Mouse (Mus musculus) lung, embryonic 14.5 days (tissue): ENCODE measurements at regions not wholly inside any gene's neighbourhood (a gene's known extent, or its start where the extent isn't known, plus 50 kb on each side); places are given as distances from the start of the nearest gene placed in this dataset.

Source experiments
- ATAC-seq: fragments of 200-750 bp; cut with Nextera tagmentation; 2 replicates; pipeline ENCODE4 v1.8.0; 2017; ENCODE audit warnings: mild to moderate bottlenecking, moderate TSS enrichment, moderate library complexity; ENCODE audit not compliant: insufficient read depth
- DNase-seq: peaks from one replicate; pipeline ENCODE4 v3.0.0-alpha.2; 2015
- H3K27ac ChIP-seq: fragments of 300-500 bp; sonication (generic); 2 replicates; pipeline ENCODE4 v1.5.1; 2014; ENCODE audit warnings: low read depth, mild to moderate bottlenecking, moderate library complexity
- H3K27me3 ChIP-seq: fragments of 300-500 bp; sonication (generic); 2 replicates; pipeline ENCODE4 v1.6.1; 2014; ENCODE audit warnings: low read length, control low read depth; ENCODE audit not compliant: insufficient read depth
- H3K36me3 ChIP-seq: fragments of 300-500 bp; sonication (generic); 2 replicates; pipeline ENCODE4 v1.6.1; 2014; ENCODE audit warnings: control low read depth; ENCODE audit not compliant: insufficient read depth
- H3K4me1 ChIP-seq: fragments of 300-500 bp; sonication (generic); 2 replicates; pipeline ENCODE4 v1.6.1; 2014; ENCODE audit warnings: antibody characterized with exemption, control low read depth; ENCODE audit not compliant: insufficient read depth
- H3K4me2 ChIP-seq: fragments of 300-500 bp; sonication (generic); 2 replicates; pipeline ENCODE4 v1.6.1; 2014; ENCODE audit warnings: mild to moderate bottlenecking
- H3K4me3 ChIP-seq: fragments of 300-500 bp; sonication (generic); 2 replicates; pipeline ENCODE4 v1.5.1; 2014; ENCODE audit warnings: low read depth, low read length
- H3K9ac ChIP-seq: fragments of 300-500 bp; sonication (generic); 2 replicates; pipeline ENCODE4 v1.6.1; 2014
- H3K9me3 ChIP-seq: fragments of 300-500 bp; sonication (generic); 2 replicates; pipeline ENCODE4 v1.6.1; 2016; ENCODE audit warnings: low read depth, low read length, control low read depth
- CTCF ChIP-seq: IDR thresholded peaks from 2 replicates; pipeline ENCODE4 v1.5.1; 2016; ENCODE audit warnings: antibody characterized with exemption, low read depth
- WGBS: fragments of 180-500 bp; shearing (Covaris S2); extraction: QIAGEN DNeasy Blood & Tissue Kit; methylation state at CpG from one replicate; pipeline ENCODE4 v1.1.7; 2014; 5-methylcytosine and 5-hydroxymethylcytosine counted together

DNA sequence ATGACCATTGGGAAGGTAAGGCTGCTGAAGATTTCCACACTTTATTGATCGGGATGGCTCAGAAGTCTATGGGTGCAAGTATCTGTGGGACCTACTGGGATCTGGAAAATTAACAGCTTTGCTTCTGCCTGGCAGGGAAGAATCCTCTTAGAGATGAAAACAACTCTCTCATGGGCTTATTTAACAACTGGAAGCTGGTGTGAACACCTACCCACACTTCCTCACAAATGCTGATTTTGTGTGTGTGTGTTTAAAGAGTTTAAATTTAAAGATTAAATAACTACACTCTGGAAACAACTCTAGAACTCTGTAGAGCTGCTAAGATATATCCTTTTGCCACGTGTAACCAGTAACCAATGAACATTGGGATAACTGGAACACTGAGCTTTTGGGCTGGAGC lies 172.5 kb upstream of the Clnk start:
- no peaks in the 10 kb centered on the region for H3K9me3 ChIP-seq
- no peaks in the 10 kb centered on the region for H3K27me3 ChIP-seq
- no peak overlapping the region for H3K27ac ChIP-seq
- no peak for TF ChIP-seq CTCF
- no peak overlapping the region for H3K9ac ChIP-seq
- no peaks in the 10 kb centered on the region for H3K36me3 ChIP-seq
- ATAC-seq (no peak), DNase-seq (no peak)
- H3K4me3 ChIP-seq: no peak overlapping the region
- H3K4me2 ChIP-seq: no peak overlapping the region
- WGBS: 56% methylated on average over 2 of the region's 2 CpGs
- no peaks in the 10 kb centered on the region for H3K4me1 ChIP-seq

DNA sequence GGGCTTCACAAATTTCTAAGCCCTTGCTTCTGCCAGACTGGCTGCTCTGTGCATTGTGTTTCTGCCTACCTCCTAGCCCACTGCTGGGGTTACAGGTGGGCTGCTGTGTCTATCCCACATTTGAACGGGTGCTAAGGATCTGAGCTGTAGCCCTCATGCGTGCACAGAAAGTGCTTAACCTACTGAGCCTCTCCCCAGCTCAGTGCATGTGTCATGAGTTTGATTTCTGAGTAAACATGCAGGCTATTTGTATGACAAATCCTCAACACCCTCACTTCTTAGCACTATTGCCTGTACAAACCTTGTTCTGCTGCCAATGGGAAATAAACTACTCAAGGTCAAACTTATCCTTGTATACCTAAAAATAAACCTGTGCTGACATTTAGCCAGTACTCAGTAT lies 163.9 kb upstream of the Clnk start:
- no peak overlapping the region for H3K4me2 ChIP-seq
- no peaks in the 10 kb centered on the region for H3K27me3 ChIP-seq
- H3K27ac ChIP-seq: no peak overlapping the region
- no peaks in the 10 kb centered on the region for H3K9me3 ChIP-seq
- TF ChIP-seq CTCF: no peak
- no peaks in the 10 kb centered on the region for H3K4me1 ChIP-seq
- DNase-seq (no peak), ATAC-seq (no peak)
- 63% methylated on average over 2 of the region's 2 CpGs for WGBS
- no peak overlapping the region for H3K9ac ChIP-seq
- no peaks in the 10 kb centered on the region for H3K36me3 ChIP-seq
- H3K4me3 ChIP-seq: no peak overlapping the region

DNA sequence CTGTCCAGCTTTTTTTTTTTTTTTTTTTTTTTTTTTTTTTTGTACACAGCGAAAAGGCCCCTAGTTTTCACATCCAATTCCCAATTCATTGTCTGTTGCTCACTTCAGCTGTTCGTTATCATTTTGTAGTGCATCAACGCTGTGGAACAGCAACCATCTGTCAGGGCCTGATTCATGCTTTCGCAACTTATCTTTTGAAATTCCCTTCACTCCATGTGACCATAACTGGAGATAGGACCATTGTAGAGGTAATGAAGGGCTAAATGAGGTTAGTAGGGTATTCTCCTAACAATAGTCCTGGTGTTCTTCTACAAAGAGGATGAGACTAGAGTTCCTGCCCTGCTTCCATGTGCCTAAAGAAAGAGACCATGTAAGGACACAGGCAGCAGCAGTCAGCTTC lies 146.6 kb upstream of the Clnk start:
- no peak overlapping the region for H3K4me3 ChIP-seq
- H3K4me2 ChIP-seq: no peak overlapping the region
- TF ChIP-seq CTCF: no peak
- H3K9me3 ChIP-seq: no peaks in the 10 kb centered on the region
- no peaks in the 10 kb centered on the region for H3K27me3 ChIP-seq
- H3K4me1 ChIP-seq: no peaks in the 10 kb centered on the region
- no peaks in the 10 kb centered on the region for H3K36me3 ChIP-seq
- DNase-seq: no peak
- no peak overlapping the region for H3K27ac ChIP-seq
- no peak for ATAC-seq
- 87% methylated on average over 4 of the region's 4 CpGs for WGBS
- no peak overlapping the region for H3K9ac ChIP-seq

DNA sequence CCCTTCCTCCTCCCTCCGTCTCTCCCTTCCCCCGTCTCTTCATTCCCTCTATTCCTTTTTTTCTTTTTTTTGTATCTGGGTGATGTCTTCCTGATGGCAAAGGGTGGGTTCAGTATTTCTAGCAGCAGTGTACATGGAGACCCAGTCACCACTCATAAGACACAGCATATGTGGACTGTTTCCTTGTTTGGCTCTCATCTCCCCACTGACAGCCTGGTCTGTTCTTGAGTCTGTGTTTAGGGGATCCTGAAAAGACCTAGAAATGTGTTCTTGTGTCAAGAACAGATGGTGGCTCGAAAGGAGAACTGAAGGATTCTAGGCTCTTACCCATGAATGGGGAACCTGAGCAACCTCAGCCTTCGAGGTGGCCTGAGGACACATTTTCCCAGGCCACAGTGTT lies 124.0 kb upstream of the Clnk start:
- H3K4me2 ChIP-seq: no peak overlapping the region
- TF ChIP-seq CTCF: no peak
- no peak for ATAC-seq
- no peaks in the 10 kb centered on the region for H3K4me1 ChIP-seq
- H3K9me3 ChIP-seq: no peaks in the 10 kb centered on the region
- 76% methylated on average over 4 of the region's 4 CpGs for WGBS
- no peak overlapping the region for H3K27ac ChIP-seq
- no peak for DNase-seq
- H3K36me3 ChIP-seq: no peaks in the 10 kb centered on the region
- H3K4me3 ChIP-seq: no peak overlapping the region
- no peaks in the 10 kb centered on the region for H3K27me3 ChIP-seq
- no peak overlapping the region for H3K9ac ChIP-seq

DNA sequence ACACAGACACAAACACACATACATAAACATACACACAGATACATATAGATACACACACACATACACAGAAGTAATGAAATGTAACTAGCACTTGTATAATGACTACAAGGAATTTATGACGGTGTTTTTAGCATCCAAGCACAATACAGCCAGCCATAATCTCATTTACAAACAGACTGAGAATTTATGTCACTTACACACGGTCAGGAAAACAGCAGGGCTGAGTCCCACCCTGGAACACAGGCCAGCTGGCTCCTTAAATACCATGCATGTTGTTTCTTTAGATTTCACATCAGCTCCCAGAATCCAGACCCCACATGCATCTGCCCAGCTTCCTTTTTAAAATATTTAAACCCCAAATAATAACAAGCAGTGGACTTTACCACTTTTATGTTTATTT lies 123.1 kb upstream of the Clnk start:
- no peak for DNase-seq
- H3K9me3 ChIP-seq: no peaks in the 10 kb centered on the region
- H3K27ac ChIP-seq: no peak overlapping the region
- TF ChIP-seq CTCF: no peak
- no peaks in the 10 kb centered on the region for H3K27me3 ChIP-seq
- no peaks in the 10 kb centered on the region for H3K36me3 ChIP-seq
- no peaks in the 10 kb centered on the region for H3K4me1 ChIP-seq
- no peak overlapping the region for H3K4me2 ChIP-seq
- no peak overlapping the region for H3K9ac ChIP-seq
- no peak for ATAC-seq
- H3K4me3 ChIP-seq: no peak overlapping the region
- WGBS: 37% methylated on average over 2 of the region's 2 CpGs

DNA sequence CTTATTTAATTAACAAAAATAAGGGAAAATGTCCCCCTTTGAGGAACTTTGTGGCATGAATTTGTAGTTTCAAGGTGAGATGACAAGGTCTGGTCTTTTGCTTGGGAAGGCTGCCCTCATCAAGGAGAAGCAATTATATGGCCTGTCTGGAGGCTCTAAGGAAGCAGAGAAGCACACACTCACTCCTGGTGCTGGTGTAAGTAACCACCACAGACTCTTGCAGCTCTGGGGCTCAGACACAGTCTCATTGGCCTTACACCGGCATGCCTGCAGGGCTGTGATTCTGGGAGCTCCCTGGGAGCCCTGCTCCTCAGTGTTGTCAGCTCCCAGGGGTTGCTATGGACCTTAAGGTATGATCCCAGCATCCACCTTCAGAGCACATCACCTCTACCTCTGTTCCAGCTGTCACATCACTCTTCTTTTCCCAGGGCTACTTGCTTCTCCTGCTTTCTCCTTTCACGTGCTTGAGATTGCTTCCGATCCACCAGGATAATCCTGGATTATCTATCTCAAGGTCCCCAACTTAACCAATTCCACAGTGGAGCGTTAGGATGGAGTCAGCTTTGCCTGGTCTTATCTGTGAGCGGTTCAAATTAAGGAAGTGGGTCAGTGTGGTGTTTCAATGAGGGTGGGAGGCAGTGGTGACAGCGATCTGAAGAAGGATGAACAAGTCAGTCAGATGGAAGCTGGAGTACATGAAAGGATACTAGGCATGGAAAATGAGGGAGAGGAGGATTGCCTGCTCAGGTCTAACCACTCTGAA lies 96.0 kb upstream of the Clnk start:
- no peaks in the 10 kb centered on the region for H3K9me3 ChIP-seq
- ATAC-seq: no peak
- H3K4me3 ChIP-seq: no peak overlapping the region
- H3K27me3 ChIP-seq: no peaks in the 10 kb centered on the region
- no peak overlapping the region for H3K4me2 ChIP-seq
- no peak for TF ChIP-seq CTCF
- no peaks in the 10 kb centered on the region for H3K4me1 ChIP-seq
- no peak overlapping the region for H3K27ac ChIP-seq
- no peak overlapping the region for H3K9ac ChIP-seq
- DNase-seq: no peak
- no peaks in the 10 kb centered on the region for H3K36me3 ChIP-seq
- WGBS: 69% methylated on average over 6 of the region's 6 CpGs

DNA sequence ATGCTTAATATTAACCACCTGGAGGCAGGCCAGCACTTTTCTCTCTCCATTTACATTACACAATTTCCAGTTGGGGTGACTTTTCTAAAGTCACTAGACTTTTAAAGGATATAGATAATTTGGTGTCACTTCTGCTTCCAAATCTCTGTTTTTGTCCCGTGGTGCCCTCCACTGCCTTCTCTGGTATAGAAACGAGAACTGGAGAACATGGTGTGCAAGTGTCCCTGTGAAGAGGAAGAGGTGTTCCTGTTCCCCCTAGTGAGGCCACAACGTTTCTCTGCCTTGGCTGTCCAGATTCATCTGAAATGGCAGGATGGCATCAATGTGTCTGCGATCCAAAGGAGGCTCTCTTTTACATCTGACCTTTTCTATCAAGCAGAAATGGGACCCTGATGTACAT lies 93.9 kb upstream of the Clnk start:
- Histone ChIP-seq H3K4me1 (no peaks in the 10 kb centered on the region), H3K36me3 (no peaks in the 10 kb centered on the region), H3K9ac (no peak overlapping the region), H3K4me2 (no peak overlapping the region), H3K27me3 (no peaks in the 10 kb centered on the region), H3K4me3 (no peak overlapping the region), H3K9me3 (no peaks in the 10 kb centered on the region), H3K27ac (no peak overlapping the region)
- ATAC-seq: no peak
- 77% methylated on average over 4 of the region's 4 CpGs for WGBS
- no peak for TF ChIP-seq CTCF
- DNase-seq: no peak
